Comparison of ENCODE assay signal across 22 mouse cellular contexts in genomic region chr19:43618505-43619030, GRCm38 (mm10). TPM values are rescaled to one million over a fixed set of nuclear protein-coding genes. Genes with fewer than 3 reads are reported as not detected.
"Had no signal": no experiment of that assay in that cellular context is flagged by ENCODE, and none has a peak within 500 bp of the region (broad histone marks: within the 10 kb centered on the region; RNA-seq: fewer than 3 reads in every experiment).

No protein-coding gene starts in this region.

- H3K4me2 ChIP-seq: limb, embryonic 15.5 days; liver, embryonic 12.5 days; lung, embryonic 14.5 days; midbrain, embryonic 15.5 days had no signal

- H3K4me3 ChIP-seq: limb, embryonic 15.5 days; liver, embryonic 12.5 days; midbrain, embryonic 10.5 days; midbrain, embryonic 15.5 days had no signal

- H3K9ac ChIP-seq: limb, embryonic 15.5 days; liver, embryonic 12.5 days; lung, embryonic 14.5 days; midbrain, embryonic 15.5 days had no signal

- H3K27ac ChIP-seq: kidney, postnatal 0 days; limb, embryonic 15.5 days; liver, embryonic 12.5 days; midbrain, embryonic 10.5 days; midbrain, embryonic 15.5 days had no signal

- H3K9me3 ChIP-seq: limb, embryonic 15.5 days; liver, embryonic 12.5 days; midbrain, embryonic 10.5 days; midbrain, embryonic 15.5 days had no signal

- DNase-seq: kidney, adult 9 months; kidney, postnatal 36 days; layer of hippocampus, adult 9-11 months; layer of hippocampus, postnatal 36 days; lung, embryonic 14.5 days; lung, postnatal 10 days; lung, postnatal 4 days; right cerebral cortex, adult 18-20 months; right cerebral cortex, postnatal 4 days; thymus, postnatal 36 days had no signal

- ATAC-seq: liver, embryonic 12.5 days; midbrain, embryonic 15.5 days had no signal

- H3K36me3 ChIP-seq: limb, embryonic 15.5 days; liver, embryonic 12.5 days; midbrain, embryonic 10.5 days; midbrain, embryonic 15.5 days had no signal

RNA-seq across cellular contexts. Expression of gene Nkx2-3, which starts 6.4 kb away (rescaled TPM):
- total RNA-seq: layer of hippocampus, adult 18-20 months; layer of hippocampus, postnatal 36 days; left cerebral cortex, adult 8-10 months; left cerebral cortex, postnatal 25 days; megakaryocyte, adult 5-6 weeks had no signal
- polyA plus RNA-seq: kidney, postnatal 0 days; limb, embryonic 11.5 days; limb, embryonic 15.5 days; lung, embryonic 14.5 days; neural tube, embryonic 14.5 days; thymus, postnatal 0 days had no signal
